Mouse (Mus musculus) embryonic facial prominence, embryonic 13.5 days (tissue): ENCODE results near the gene Adam1b. TPM values are rescaled to one million over a fixed set of nuclear protein-coding genes. Genes with fewer than 3 reads are reported as not detected.

Source experiments
- ATAC-seq: fragments of 200-750 bp; cut with Nextera tagmentation; 2 replicates; pipeline ENCODE4 v1.8.0; 2017; ENCODE audit warnings: low read depth; ENCODE audit not compliant: insufficient number of reproducible peaks, insufficient read depth, low FRiP score, low TSS enrichment
- H3K27ac ChIP-seq: fragments of 300-500 bp; sonication (generic); 2 replicates; pipeline ENCODE4 v1.5.1; 2015; ENCODE audit warnings: moderate library complexity, mild to moderate bottlenecking, inconsistent platforms
- H3K27me3 ChIP-seq: fragments of 300-500 bp; sonication (generic); 2 replicates; pipeline ENCODE4 v1.6.1; 2015; ENCODE audit warnings: mild to moderate bottlenecking, inconsistent platforms
- H3K36me3 ChIP-seq: fragments of 300-500 bp; sonication (generic); 2 replicates; pipeline ENCODE4 v1.6.1; 2015; ENCODE audit warnings: mild to moderate bottlenecking, inconsistent platforms
- H3K4me1 ChIP-seq: fragments of 300-500 bp; sonication (generic); 2 replicates; pipeline ENCODE4 v1.6.1; 2015; ENCODE audit warnings: inconsistent platforms
- H3K4me2 ChIP-seq: fragments of 300-500 bp; sonication (generic); 2 replicates; pipeline ENCODE4 v1.6.1; 2015; ENCODE audit warnings: moderate library complexity, mild to moderate bottlenecking, inconsistent platforms
- H3K4me3 ChIP-seq: fragments of 300-500 bp; sonication (generic); 2 replicates; pipeline ENCODE4 v1.5.1; 2015; ENCODE audit warnings: mild to moderate bottlenecking, inconsistent platforms
- H3K9ac ChIP-seq: fragments of 300-500 bp; sonication (generic); 2 replicates; pipeline ENCODE4 v1.6.1; 2015; ENCODE audit warnings: mild to moderate bottlenecking, inconsistent platforms
- H3K9me3 ChIP-seq: fragments of 300-500 bp; sonication (generic); 2 replicates; pipeline ENCODE4 v1.6.1; 2016; ENCODE audit warnings: inconsistent platforms
- WGBS: fragments of 180-500 bp; shearing (Covaris S2); methylation state at CpG from one replicate; pipeline ENCODE4 v1.1.7; 2015; ENCODE audit warnings: mixed read lengths; 5-methylcytosine and 5-hydroxymethylcytosine counted together
- polyA plus RNA-seq: library from polyadenylated mRNA; unstranded; fragments of >200 nt; fragmentation: Nextera tagmentation; extraction: Ambion mirVana; gene quantifications from 2 replicates; pipeline ENCODE4 v1.2.1, GENCODE M21; 2015

Adam1b gene
- polyA plus RNA-seq, 1 experiment from 2014 or later = not detected

GRCm38 (mm10) chr5:121484801-121485200 is 18.4 kb downstream of the Adam1b start:
- 78% methylated on average over 5 of the region's 5 CpGs for WGBS
- no peak overlapping the region for H3K9ac ChIP-seq
- no peak for ATAC-seq
- no peak overlapping the region for H3K4me2 ChIP-seq
- H3K27me3 ChIP-seq = no peaks in the 10 kb centered on the region
- H3K36me3 ChIP-seq = no peaks in the 10 kb centered on the region
- H3K4me1 ChIP-seq = no peaks in the 10 kb centered on the region
- no peak overlapping the region for H3K27ac ChIP-seq
- H3K4me3 ChIP-seq = no peak overlapping the region
- no peaks in the 10 kb centered on the region for H3K9me3 ChIP-seq

GRCm38 (mm10) chr5:121477680-121478079 is 25.6 kb downstream of the Adam1b start:
- no peaks in the 10 kb centered on the region for H3K27me3 ChIP-seq
- 33% methylated on average over 3 of the region's 3 CpGs for WGBS
- no peak overlapping the region for H3K4me2 ChIP-seq
- no peaks in the 10 kb centered on the region for H3K36me3 ChIP-seq
- ATAC-seq = no peak
- no peak overlapping the region for H3K27ac ChIP-seq
- H3K9me3 ChIP-seq = no peaks in the 10 kb centered on the region
- no peak overlapping the region for H3K4me3 ChIP-seq
- no peak overlapping the region for H3K9ac ChIP-seq
- H3K4me1 ChIP-seq = no peaks in the 10 kb centered on the region

GRCm38 (mm10) chr5:121476040-121476439 is 27.2 kb downstream of the Adam1b start:
- WGBS = 76% methylated on average over 1 of the region's 1 CpGs
- no peaks in the 10 kb centered on the region for H3K9me3 ChIP-seq
- no peak overlapping the region for H3K4me2 ChIP-seq
- no peaks in the 10 kb centered on the region for H3K4me1 ChIP-seq
- H3K27me3 ChIP-seq = no peaks in the 10 kb centered on the region
- H3K27ac ChIP-seq = no peak overlapping the region
- H3K9ac ChIP-seq = no peak overlapping the region
- ATAC-seq = no peak
- H3K36me3 ChIP-seq = no peaks in the 10 kb centered on the region
- H3K4me3 ChIP-seq = no peak overlapping the region

GRCm38 (mm10) chr5:121474610-121475009 is 28.6 kb downstream of the Adam1b start:
- Histone ChIP-seq H3K27ac (no peak overlapping the region), H3K4me3 (no peak overlapping the region), H3K9ac (no peak overlapping the region), H3K36me3 (no peaks in the 10 kb centered on the region), H3K9me3 (no peaks in the 10 kb centered on the region), H3K27me3 (no peaks in the 10 kb centered on the region), H3K4me1 (no peaks in the 10 kb centered on the region), H3K4me2 (no peak overlapping the region)
- WGBS = 70% methylated on average over 7 of the region's 7 CpGs
- no peak for ATAC-seq

GRCm38 (mm10) chr5:121472411-121472810 is 30.8 kb downstream of the Adam1b start:
- Histone ChIP-seq H3K27me3 (no peaks in the 10 kb centered on the region), H3K4me2 (no peak overlapping the region), H3K9me3 (no peaks in the 10 kb centered on the region), H3K9ac (no peak overlapping the region), H3K4me3 (no peak overlapping the region), H3K36me3 (no peaks in the 10 kb centered on the region), H3K27ac (no peak overlapping the region), H3K4me1 (no peaks in the 10 kb centered on the region)
- ATAC-seq = no peak
- 80% methylated on average over 2 of the region's 2 CpGs for WGBS

GRCm38 (mm10) chr5:121469566-121469965 is 33.7 kb downstream of the Adam1b start:
- Histone ChIP-seq H3K4me3 (no peak overlapping the region), H3K4me2 (no peak overlapping the region), H3K9ac (no peak overlapping the region), H3K9me3 (no peaks in the 10 kb centered on the region), H3K36me3 (no peaks in the 10 kb centered on the region), H3K27ac (no peak overlapping the region), H3K4me1 (no peaks in the 10 kb centered on the region), H3K27me3 (no peaks in the 10 kb centered on the region)
- no peak for ATAC-seq
- WGBS = 59% methylated on average over 3 of the region's 3 CpGs

GRCm38 (mm10) chr5:121463601-121464250 is 39.5 kb downstream of the Adam1b start:
- Histone ChIP-seq H3K9me3 (0 out of 2 replicates have a peak, but pooled peaks cover 2% of the 10 kb centered on the region), H3K27me3 (no peaks in the 10 kb centered on the region), H3K9ac (no peak overlapping the region; the same call in 1 of the 2 replicates), H3K4me2 (no peak overlapping the region), H3K4me1 (no peaks in the 10 kb centered on the region), H3K27ac (no peak overlapping the region), H3K4me3 (no peak overlapping the region), H3K36me3 (no peaks in the 10 kb centered on the region)
- no peak for ATAC-seq
- 60% methylated on average over 5 of the region's 5 CpGs for WGBS

- Histone ChIP-seq H3K4me1 (no peaks in the 10 kb centered on the region), H3K9ac (no peak overlapping the region), H3K27me3 (no peaks in the 10 kb centered on the region), H3K9me3 (0 out of 2 replicates have a peak, but pooled peaks cover 2% of the 10 kb centered on the region), H3K4me2 (no peak overlapping the region), H3K36me3 (no peaks in the 10 kb centered on the region), H3K4me3 (no peak overlapping the region), H3K27ac (no peak overlapping the region)
- ATAC-seq = no peak
- 42% methylated on average over 5 of the region's 5 CpGs for WGBS
These were observed 40.3 kb downstream of the Adam1b start for GRCm38 (mm10) chr5:121462967-121463366.

GRCm38 (mm10) chr5:121462171-121462502 is 41.1 kb downstream of the Adam1b start:
- Histone ChIP-seq H3K4me3 (no peak overlapping the region), H3K27me3 (no peaks in the 10 kb centered on the region), H3K4me1 (no peaks in the 10 kb centered on the region), H3K27ac (no peak overlapping the region), H3K4me2 (no peak overlapping the region), H3K36me3 (no peaks in the 10 kb centered on the region), H3K9ac (no peak overlapping the region), H3K9me3 (0 out of 2 replicates have a peak, but pooled peaks cover 2% of the 10 kb centered on the region)
- no peak for ATAC-seq
- WGBS = 8% methylated on average over 1 of the region's 1 CpGs

GRCm38 (mm10) chr5:121461339-121462170 is 41.7 kb downstream of the Adam1b start:
- ATAC-seq = no peak
- 39% methylated on average over 4 of the region's 4 CpGs for WGBS
- H3K9ac ChIP-seq = no peak overlapping the region
- H3K27me3 ChIP-seq = no peaks in the 10 kb centered on the region
- no peak overlapping the region for H3K4me2 ChIP-seq
- no peak overlapping the region for H3K27ac ChIP-seq
- H3K36me3 ChIP-seq = no peaks in the 10 kb centered on the region
- H3K4me1 ChIP-seq = no peaks in the 10 kb centered on the region
- H3K4me3 ChIP-seq = no peak overlapping the region
- 0 out of 2 replicates have a peak, but pooled peaks cover 2% of the 10 kb centered on the region for H3K9me3 ChIP-seq

- peak overlapping the region; percentile 16; the same call in 1 of the 2 replicates for H3K27ac ChIP-seq
- no peak overlapping the region for H3K4me2 ChIP-seq
- H3K27me3 ChIP-seq = no peaks in the 10 kb centered on the region
- H3K9ac ChIP-seq = no peak overlapping the region
- ATAC-seq = no peak
- H3K9me3 ChIP-seq = 0 out of 2 replicates have a peak, but pooled peaks cover 2% of the 10 kb centered on the region
- H3K36me3 ChIP-seq = no peaks in the 10 kb centered on the region
- no peak overlapping the region for H3K4me3 ChIP-seq
- WGBS = 80% methylated on average over 9 of the region's 9 CpGs
- H3K4me1 ChIP-seq = peaks cover 24% of the 10 kb centered on the region
These were observed 47.5 kb downstream of the Adam1b start for GRCm38 (mm10) chr5:121455510-121456265.
